Mouse (Mus musculus) retina, adult 2 months (tissue): ENCODE measurements around the gene Olfr104-ps.

Source experiments
- DNase-seq: peaks from one replicate; pipeline ENCODE4 v3.0.0-alpha.2; 2012; ENCODE audit warnings: low read depth, low spot score

Olfr104-ps gene

GRCm38 (mm10) chr17:37359282-37359681 lies at the start of gene Olfr104-ps:
Olfr104-ps (plus strand) TSS chr17:37359582.
- no peak for DNase-seq

GRCm38 (mm10) chr17:37310146-37310699 lies 49.2 kb upstream of the Olfr104-ps start:
- no peak for DNase-seq

- DNase-seq, result no peak
Measured at GRCm38 (mm10) chr17:37316954-37317353, 42.4 kb upstream of the Olfr104-ps start, which contains the start of gene Olfr102. Olfr102 (minus strand) TSS chr17:37317054.

GRCm38 (mm10) chr17:37339598-37339997 lies 19.8 kb upstream of the Olfr104-ps start, which contains the start of gene Olfr103:
Olfr103 (minus strand) TSS chr17:37339698.
- no peak for DNase-seq

- no peak for DNase-seq
Measured at GRCm38 (mm10) chr17:37378733-37379132, 19.4 kb downstream of the Olfr104-ps start, which contains the start of gene Olfr105-ps. Olfr105-ps (plus strand) TSS chr17:37379033.

- DNase-seq, result no peak
Measured at GRCm38 (mm10) chr17:37390093-37390492, 30.7 kb downstream of the Olfr104-ps start, which contains the start of gene Olfr106-ps. Olfr106-ps (plus strand) TSS chr17:37390393.

GRCm38 (mm10) chr17:37398926-37399325 lies 39.5 kb downstream of the Olfr104-ps start, which contains the start of gene Olfr107:
Olfr107 (plus strand) TSS chr17:37399226.
- no peak for DNase-seq

- no peak for DNase-seq
Measured at GRCm38 (mm10) chr17:37413380-37413779, 54.0 kb downstream of the Olfr104-ps start.
